Mouse (Mus musculus) hindbrain, embryonic 12.5 days (tissue): ENCODE measurements at regions not wholly inside any gene's neighbourhood (a gene's known extent, or its start where the extent isn't known, plus 50 kb on each side); places are given as distances from the start of the nearest gene placed in this dataset.
"Not testable (repeated sequence)": the region's sequence is repeated elsewhere in the genome, so short reads cannot be mapped to it uniquely, and the experiment has no call there.

ENCODE experiments used
- ATAC-seq: fragments of 200-750 bp; cut with Nextera tagmentation; 2 replicates; pipeline ENCODE4 v1.8.0; 2017; ENCODE audit warnings: moderate TSS enrichment; ENCODE audit not compliant: low FRiP score
- H3K27ac ChIP-seq: fragments of 300-500 bp; sonication (generic); 2 replicates; pipeline ENCODE4 v1.5.1; 2016; ENCODE audit warnings: mild to moderate bottlenecking
- H3K27me3 ChIP-seq: fragments of 300-500 bp; sonication (generic); 2 replicates; pipeline ENCODE4 v1.6.1; 2016; ENCODE audit warnings: mild to moderate bottlenecking
- H3K36me3 ChIP-seq: fragments of 300-500 bp; sonication (generic); 2 replicates; pipeline ENCODE4 v1.6.1; 2016; ENCODE audit warnings: mild to moderate bottlenecking
- H3K4me1 ChIP-seq: fragments of 300-500 bp; sonication (generic); 2 replicates; pipeline ENCODE4 v1.6.1; 2016
- H3K4me2 ChIP-seq: fragments of 300-500 bp; sonication (generic); replicated peaks from 2 replicates; pipeline ENCODE4 v1.6.1; 2016; ENCODE audit warnings: mild to moderate bottlenecking
- H3K4me3 ChIP-seq: fragments of 300-500 bp; sonication (generic); 2 replicates; pipeline ENCODE4 v1.5.1; 2016; ENCODE audit warnings: mild to moderate bottlenecking
- H3K9ac ChIP-seq: fragments of 300-500 bp; sonication (generic); 2 replicates; pipeline ENCODE4 v1.6.1; 2016; ENCODE audit warnings: mild to moderate bottlenecking, moderate library complexity
- H3K9me3 ChIP-seq: fragments of 300-500 bp; sonication (generic); replicated peaks from 2 replicates; pipeline ENCODE4 v1.6.1; 2016; ENCODE audit warnings: mild to moderate bottlenecking
- WGBS: fragments of 180-500 bp; shearing (Covaris S2); methylation state at CpG from one replicate; pipeline ENCODE4 v1.1.7; 2016; 5-methylcytosine and 5-hydroxymethylcytosine counted together

GRCm38 (mm10) chr1:168680674-168681073 lies 248.6 kb upstream of the Pbx1 start:
- H3K4me3 ChIP-seq: no peak overlapping the region
- H3K4me1 ChIP-seq: peaks cover 6% of the 10 kb centered on the region
- H3K36me3 ChIP-seq: no peaks in the 10 kb centered on the region
- H3K9ac ChIP-seq: no peak overlapping the region
- H3K4me2 ChIP-seq: no peak overlapping the region
- no peak overlapping the region for H3K27ac ChIP-seq
- H3K9me3 ChIP-seq: no peaks in the 10 kb centered on the region
- no peaks in the 10 kb centered on the region for H3K27me3 ChIP-seq
- WGBS: 83% methylated on average over 3 of the region's 3 CpGs
- ATAC-seq: no peak

- peak overlapping the region; percentile 21 for H3K4me3 ChIP-seq
- H3K9me3 ChIP-seq: no peaks in the 10 kb centered on the region
- H3K9ac ChIP-seq: no peak overlapping the region
- H3K4me1 ChIP-seq: peaks cover 8% of the 10 kb centered on the region
- no peaks in the 10 kb centered on the region for H3K27me3 ChIP-seq
- peak; percentile 88 for ATAC-seq
- peak overlapping the region; percentile 58 for H3K27ac ChIP-seq
- H3K4me2 ChIP-seq: peak overlapping the region; percentile 53
- no peaks in the 10 kb centered on the region for H3K36me3 ChIP-seq
- 31% methylated on average over 29 of the region's 29 CpGs for WGBS
Observed at GRCm38 (mm10) chr1:168676418-168677413, 244.6 kb upstream of the Pbx1 start.

GRCm38 (mm10) chr1:168675741-168676140 lies 243.7 kb upstream of the Pbx1 start:
- Histone ChIP-seq H3K4me3 (no peak overlapping the region), H3K9me3 (no peaks in the 10 kb centered on the region), H3K4me2 (no peak overlapping the region), H3K4me1 (peaks cover 8% of the 10 kb centered on the region), H3K27ac (no peak overlapping the region), H3K27me3 (no peaks in the 10 kb centered on the region), H3K9ac (no peak overlapping the region), H3K36me3 (no peaks in the 10 kb centered on the region)
- 72% methylated on average over 10 of the region's 10 CpGs for WGBS
- peak; percentile 19; the same call in 1 of the 2 replicates for ATAC-seq

GRCm38 (mm10) chr1:168662755-168663284 lies 230.8 kb upstream of the Pbx1 start:
- peaks cover 7% of the 10 kb centered on the region for H3K4me1 ChIP-seq
- H3K27me3 ChIP-seq: no peaks in the 10 kb centered on the region
- no peaks in the 10 kb centered on the region for H3K9me3 ChIP-seq
- H3K9ac ChIP-seq: no peak overlapping the region
- ATAC-seq: peak; percentile 69; the same call in 1 of the 2 replicates
- H3K27ac ChIP-seq: peak overlapping the region; percentile 58; the same call in 1 of the 2 replicates
- no peak overlapping the region for H3K4me3 ChIP-seq
- WGBS: 31% methylated on average over 11 of the region's 11 CpGs
- no peaks in the 10 kb centered on the region for H3K36me3 ChIP-seq
- H3K4me2 ChIP-seq: no peak overlapping the region

GRCm38 (mm10) chr1:168660956-168661355 lies 228.9 kb upstream of the Pbx1 start:
- Histone ChIP-seq H3K9ac (no peak overlapping the region), H3K4me1 (peaks cover 7% of the 10 kb centered on the region), H3K27ac (no peak overlapping the region), H3K9me3 (no peaks in the 10 kb centered on the region), H3K4me3 (no peak overlapping the region), H3K27me3 (no peaks in the 10 kb centered on the region), H3K36me3 (no peaks in the 10 kb centered on the region), H3K4me2 (no peak overlapping the region)
- ATAC-seq: no peak
- 73% methylated on average over 7 of the region's 7 CpGs for WGBS

- no peak for ATAC-seq
- Histone ChIP-seq H3K4me3 (no peak overlapping the region), H3K27me3 (no peaks in the 10 kb centered on the region), H3K9me3 (no peaks in the 10 kb centered on the region), H3K9ac (no peak overlapping the region), H3K36me3 (no peaks in the 10 kb centered on the region), H3K4me2 (no peak overlapping the region), H3K4me1 (peaks cover 7% of the 10 kb centered on the region), H3K27ac (no peak overlapping the region)
- WGBS: 78% methylated on average over 5 of the region's 5 CpGs
Observed at GRCm38 (mm10) chr1:168659578-168659977, 227.5 kb upstream of the Pbx1 start.

- no peaks in the 10 kb centered on the region for H3K36me3 ChIP-seq
- H3K9ac ChIP-seq: no peak overlapping the region
- no peak overlapping the region for H3K4me2 ChIP-seq
- H3K27ac ChIP-seq: no peak overlapping the region
- no peaks in the 10 kb centered on the region for H3K9me3 ChIP-seq
- WGBS: 89% methylated on average over 2 of the region's 2 CpGs
- H3K27me3 ChIP-seq: no peaks in the 10 kb centered on the region
- no peaks in the 10 kb centered on the region for H3K4me1 ChIP-seq
- H3K4me3 ChIP-seq: no peak overlapping the region
- no peak for ATAC-seq
Observed at GRCm38 (mm10) chr1:168632837-168633236, 200.8 kb upstream of the Pbx1 start.

GRCm38 (mm10) chr1:168631979-168632378 lies 199.9 kb upstream of the Pbx1 start:
- WGBS: 80% methylated on average over 2 of the region's 2 CpGs
- H3K4me1 ChIP-seq: no peaks in the 10 kb centered on the region
- H3K4me3 ChIP-seq: no peak overlapping the region
- no peak overlapping the region for H3K4me2 ChIP-seq
- H3K27me3 ChIP-seq: no peaks in the 10 kb centered on the region
- H3K27ac ChIP-seq: no peak overlapping the region
- H3K9ac ChIP-seq: no peak overlapping the region
- no peaks in the 10 kb centered on the region for H3K9me3 ChIP-seq
- no peak for ATAC-seq
- H3K36me3 ChIP-seq: no peaks in the 10 kb centered on the region

GRCm38 (mm10) chr1:168601967-168602366 lies 169.9 kb upstream of the Pbx1 start:
- not testable (repeated sequence) for ATAC-seq, H3K27ac ChIP-seq, H3K4me2 ChIP-seq, H3K9me3 ChIP-seq, H3K27me3 ChIP-seq, H3K36me3 ChIP-seq, H3K4me3 ChIP-seq, H3K9ac ChIP-seq
- H3K4me1 ChIP-seq: peaks cover 18% of the 10 kb centered on the region
- 66% methylated on average over 3 of the region's 3 CpGs for WGBS

- Histone ChIP-seq H3K27me3 (no peaks in the 10 kb centered on the region), H3K4me3 (no peak overlapping the region), H3K9ac (no peak overlapping the region), H3K27ac (no peak overlapping the region), H3K4me1 (peaks cover 18% of the 10 kb centered on the region), H3K9me3 (no peaks in the 10 kb centered on the region), H3K36me3 (no peaks in the 10 kb centered on the region), H3K4me2 (no peak overlapping the region)
- 83% methylated on average over 6 of the region's 6 CpGs for WGBS
- ATAC-seq: no peak
Observed at GRCm38 (mm10) chr1:168600461-168601160, 168.5 kb upstream of the Pbx1 start.

GRCm38 (mm10) chr1:168598191-168598667 lies 166.2 kb upstream of the Pbx1 start:
- 23% methylated on average over 11 of the region's 11 CpGs for WGBS
- no peaks in the 10 kb centered on the region for H3K36me3 ChIP-seq
- 0 out of 2 replicates have a peak overlapping the region, but pooled peaks have one; percentile 12 for H3K27ac ChIP-seq
- peak overlapping the region; percentile 37 for H3K4me2 ChIP-seq
- H3K27me3 ChIP-seq: no peaks in the 10 kb centered on the region
- peaks cover 18% of the 10 kb centered on the region for H3K4me1 ChIP-seq
- no peak overlapping the region for H3K4me3 ChIP-seq
- 0 out of 2 replicates have a peak overlapping the region, but pooled peaks have one; percentile 2 for H3K9ac ChIP-seq
- ATAC-seq: no peak
- H3K9me3 ChIP-seq: no peaks in the 10 kb centered on the region

- ATAC-seq: no peak
- H3K9me3 ChIP-seq: no peaks in the 10 kb centered on the region
- 0 out of 2 replicates have a peak overlapping the region, but pooled peaks have one; percentile 2 for H3K9ac ChIP-seq
- H3K36me3 ChIP-seq: no peaks in the 10 kb centered on the region
- H3K4me2 ChIP-seq: peak overlapping the region; percentile 37
- peaks cover 18% of the 10 kb centered on the region for H3K4me1 ChIP-seq
- no peaks in the 10 kb centered on the region for H3K27me3 ChIP-seq
- H3K27ac ChIP-seq: peak overlapping the region; percentile 44; the same call in 1 of the 2 replicates
- no peak overlapping the region for H3K4me3 ChIP-seq
- WGBS: 26% methylated on average over 5 of the region's 5 CpGs
Observed at GRCm38 (mm10) chr1:168597495-168597894, 165.4 kb upstream of the Pbx1 start.
